Mouse (Mus musculus): ENCODE data around the gene Tmem50a. TPM values are rescaled to one million over a fixed set of nuclear protein-coding genes. Genes with fewer than 3 reads are reported as not detected.

The Tmem50a gene
- total RNA-seq, 1 experiment from 2014 or later = 444 TPM

DNA sequence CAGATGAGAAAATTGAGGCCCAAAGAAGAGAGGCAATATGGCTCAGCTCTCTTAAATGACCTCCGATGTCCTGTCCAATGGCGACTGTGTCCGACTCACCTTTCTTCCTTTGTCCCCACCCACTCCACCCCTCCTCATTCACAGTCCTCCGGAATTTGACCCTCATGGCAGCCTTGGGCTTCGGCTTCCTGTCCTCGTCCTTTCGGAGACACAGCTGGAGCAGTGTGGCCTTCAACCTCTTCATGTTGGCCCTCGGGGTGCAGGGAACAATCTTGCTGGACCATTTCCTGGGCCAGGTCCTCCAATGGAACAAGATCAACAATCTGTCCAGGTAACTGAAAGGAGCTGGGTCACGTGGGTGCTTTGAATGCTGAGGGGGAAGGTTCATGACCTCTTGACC, 38.7 kb downstream of the Tmem50a start:
- no peak for DNase-seq

DNA sequence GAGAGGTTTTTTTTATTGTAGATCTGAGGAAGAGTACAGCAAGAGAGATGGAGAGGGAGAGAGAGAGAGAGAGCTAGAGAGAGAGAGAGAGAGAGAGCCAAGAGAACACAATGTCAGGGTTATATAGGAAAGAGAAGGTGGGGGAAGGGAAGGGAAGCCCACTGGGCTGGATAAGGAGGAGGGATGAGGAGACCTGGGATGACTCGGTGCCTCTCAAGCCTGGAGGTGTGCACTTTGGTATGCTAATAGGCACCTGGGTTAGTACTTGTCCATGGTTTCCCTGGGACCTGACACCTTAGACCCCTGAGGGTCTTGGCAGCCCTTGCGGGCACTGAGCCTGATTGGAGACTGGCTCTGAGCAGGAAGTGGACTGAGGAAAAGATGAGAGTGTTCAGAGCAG, 42.9 kb downstream of the Tmem50a start:
- DNase-seq = no peak

DNA sequence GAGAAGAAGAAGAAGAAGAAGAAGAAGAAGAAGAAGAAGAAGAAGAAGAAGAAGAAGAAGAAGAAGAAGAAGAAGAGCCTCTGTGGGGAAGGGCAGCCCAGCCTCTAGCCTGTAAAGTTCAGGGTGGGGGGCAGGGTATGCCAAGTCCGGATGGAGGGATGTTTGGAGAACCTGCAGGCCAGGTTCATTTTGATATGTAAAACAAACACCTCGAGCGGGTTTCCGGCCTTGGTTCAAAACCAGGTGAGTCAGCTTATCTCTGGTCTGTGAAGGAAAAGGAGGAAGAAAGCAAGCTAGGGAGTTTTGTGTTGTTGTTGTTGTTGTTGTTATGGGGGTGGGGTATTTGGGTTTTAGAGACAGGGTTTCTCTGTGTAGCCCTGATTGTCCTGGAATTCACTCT, 43.3 kb downstream of the Tmem50a start:
- no peak for DNase-seq

DNA sequence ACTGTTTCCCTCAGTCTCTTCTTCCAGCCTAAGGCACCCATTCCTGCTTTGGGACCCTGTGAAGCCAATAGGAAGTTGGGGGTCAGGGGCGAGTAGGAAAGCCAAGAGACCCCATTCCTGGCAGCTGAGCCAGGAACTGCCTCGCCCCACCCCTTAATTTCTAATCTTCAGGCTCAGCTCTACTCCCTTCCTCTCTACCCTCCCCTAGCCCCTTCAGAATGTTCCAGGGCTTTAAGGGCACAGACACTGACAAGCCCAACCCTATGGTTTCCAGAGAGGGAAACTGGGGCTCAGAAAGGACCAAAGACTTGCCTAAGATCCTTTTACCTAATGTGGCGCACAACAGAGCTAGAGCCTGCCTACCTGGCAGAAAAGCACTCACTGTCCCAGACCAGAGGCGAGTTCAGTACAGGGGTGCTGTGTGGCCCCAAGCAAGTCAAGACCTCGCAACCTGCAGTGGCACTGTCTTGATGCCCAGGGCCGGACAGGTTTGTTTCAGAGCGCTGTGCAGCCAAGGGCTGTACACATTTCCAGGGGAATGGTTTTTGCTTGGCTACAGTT, 44.9 kb downstream of the Tmem50a start:
- DNase-seq = no peak

DNA sequence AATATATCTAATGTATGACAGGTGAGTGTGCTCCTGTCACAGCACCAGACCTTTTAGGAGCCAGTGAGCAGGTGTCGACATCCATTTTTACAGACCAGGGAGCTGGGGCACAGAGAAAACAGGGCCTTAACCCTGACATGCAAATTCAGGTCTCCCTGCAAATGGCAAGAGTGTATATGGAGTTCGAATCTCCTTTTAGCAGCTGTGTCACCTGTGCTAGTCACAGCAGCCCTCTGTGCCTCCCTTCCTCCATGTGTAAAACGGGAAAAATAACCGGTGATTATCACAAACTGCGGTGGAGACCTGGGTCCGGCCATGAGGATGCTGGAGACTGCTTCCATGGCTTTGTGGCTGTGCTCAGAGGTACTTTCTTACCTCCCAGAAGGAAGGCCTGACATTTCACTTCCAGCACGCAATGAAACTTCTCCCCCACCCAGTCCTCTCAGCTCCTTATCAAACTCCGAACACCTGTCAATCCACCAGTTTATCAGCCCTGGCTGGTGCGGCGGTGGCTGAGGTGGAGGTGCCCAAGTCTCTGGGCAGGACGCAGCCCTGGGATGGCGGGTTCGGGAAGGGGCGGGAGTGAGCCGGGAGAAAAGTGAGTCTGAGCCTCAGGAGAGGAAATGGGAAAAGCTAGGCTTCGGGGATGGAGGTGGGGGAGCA, 45.6 kb downstream of the Tmem50a start:
- no peak for DNase-seq

DNA sequence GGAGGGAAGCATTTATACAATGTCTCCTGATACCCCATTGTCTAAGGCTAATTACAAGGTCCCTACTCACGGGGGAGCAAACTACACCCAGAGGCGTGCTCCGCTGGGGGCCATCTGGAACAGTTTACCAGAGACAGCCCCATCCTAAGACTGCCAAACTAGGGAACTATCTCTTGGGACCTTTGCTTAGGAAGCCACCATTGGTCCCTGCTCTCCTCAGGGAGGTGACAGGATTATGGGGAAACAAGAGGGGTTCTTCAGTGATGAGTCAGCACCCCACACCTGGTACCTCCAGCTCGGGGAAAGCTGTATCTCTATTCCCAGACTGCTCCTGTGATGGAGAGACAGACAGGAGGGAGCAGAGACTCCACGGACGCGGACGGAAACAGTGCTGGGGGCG, 46.3 kb downstream of the Tmem50a start:
- no peak for DNase-seq

DNA sequence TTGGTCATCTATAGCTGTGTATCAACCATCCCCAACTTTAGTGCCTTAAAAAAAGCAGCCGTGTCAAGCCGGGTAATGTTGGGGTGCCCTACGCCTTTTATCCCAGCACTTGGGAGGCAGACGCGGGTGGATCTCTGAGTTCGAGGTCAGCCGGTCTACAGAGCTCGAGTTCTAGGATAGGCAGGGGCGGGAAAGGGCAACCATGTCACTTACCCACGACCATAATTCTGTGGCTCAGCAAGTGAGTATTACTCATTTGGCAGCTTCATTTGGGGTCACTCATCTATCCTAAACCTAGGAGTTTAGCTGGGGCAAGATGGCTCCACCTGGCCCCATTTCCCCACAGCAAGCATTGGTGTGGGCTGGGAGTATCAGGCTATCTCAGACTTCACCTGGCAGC, 46.8 kb downstream of the Tmem50a start:
- DNase-seq = no peak

DNA sequence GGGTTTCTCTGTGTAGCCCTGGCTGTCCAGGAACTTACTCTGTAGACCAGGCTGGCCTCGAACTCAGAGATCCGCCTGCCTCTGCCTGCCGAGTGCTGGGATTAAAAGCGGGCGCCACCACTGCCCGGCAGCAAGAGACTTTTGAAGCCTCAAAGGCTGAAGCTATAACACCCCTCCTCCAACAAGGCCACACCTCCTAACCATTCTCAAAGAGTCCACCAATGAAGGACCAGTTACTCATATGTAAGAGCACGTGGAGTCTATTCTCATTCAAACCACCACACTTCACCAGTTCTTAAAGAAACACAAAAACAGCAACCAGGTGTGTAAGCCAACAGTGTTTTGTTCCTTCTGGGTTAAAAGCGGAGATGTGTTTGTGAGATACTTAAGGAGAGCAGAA, 47.2 kb downstream of the Tmem50a start:
- no peak for DNase-seq

DNA sequence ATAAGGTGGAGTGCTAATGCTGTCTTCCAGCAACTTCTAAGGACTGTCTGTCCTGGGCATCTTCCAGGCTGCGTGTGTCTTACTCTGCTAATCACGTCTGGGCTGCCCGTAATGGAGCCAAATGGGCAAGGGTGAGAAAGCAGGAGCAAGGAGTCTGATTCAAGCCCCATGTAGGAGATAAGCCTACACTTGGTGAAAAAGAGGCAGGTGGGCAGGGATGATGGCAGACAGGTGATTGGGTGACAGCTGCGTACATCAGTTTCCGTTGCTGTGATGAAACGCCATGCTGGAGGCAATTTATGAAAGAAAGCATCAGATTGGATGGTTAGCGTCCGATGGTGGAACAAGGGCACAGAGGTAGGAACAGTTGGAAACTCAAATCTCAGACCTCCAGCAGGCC, 47.6 kb downstream of the Tmem50a start:
- DNase-seq = no peak

DNA sequence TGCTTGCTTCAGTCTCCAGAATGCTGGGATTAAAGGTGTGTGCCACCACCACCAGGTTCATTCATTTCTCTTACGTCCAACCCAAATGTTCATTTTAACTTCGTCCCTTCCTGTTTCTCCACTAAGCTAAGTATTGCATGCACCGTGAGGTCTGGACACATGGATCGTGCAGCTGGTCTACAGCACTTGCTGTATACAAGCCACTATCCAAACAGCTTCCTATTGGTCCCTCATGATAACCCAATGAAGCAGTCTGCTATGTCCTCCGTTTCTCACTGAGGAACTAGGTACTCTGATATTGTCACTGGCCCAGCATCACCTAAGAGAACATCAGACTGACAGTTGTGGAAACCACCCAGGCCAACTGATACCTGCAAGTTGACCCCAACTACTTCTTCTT, 49.0 kb downstream of the Tmem50a start:
- no peak for DNase-seq

DNA sequence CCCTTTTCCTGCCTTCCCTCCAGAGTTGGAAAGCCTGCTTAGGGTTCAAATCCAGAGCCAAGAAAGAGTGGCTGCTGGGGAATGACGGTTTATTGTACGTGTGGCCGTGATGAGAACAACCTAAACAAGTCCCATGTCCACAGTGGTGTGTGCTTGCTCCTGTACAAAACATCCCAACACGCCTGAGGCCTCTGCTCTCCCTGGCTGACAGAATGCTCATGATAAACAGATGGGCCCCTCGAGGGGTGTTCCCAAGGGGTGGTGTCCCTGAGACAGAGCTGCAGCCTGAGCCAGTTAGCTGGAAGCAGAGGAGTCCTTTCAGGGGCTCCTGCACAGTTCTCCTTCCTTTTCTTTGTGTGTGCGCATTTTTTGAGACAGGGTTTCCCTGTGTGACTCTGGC, 49.5 kb downstream of the Tmem50a start:
- no peak for DNase-seq

DNA sequence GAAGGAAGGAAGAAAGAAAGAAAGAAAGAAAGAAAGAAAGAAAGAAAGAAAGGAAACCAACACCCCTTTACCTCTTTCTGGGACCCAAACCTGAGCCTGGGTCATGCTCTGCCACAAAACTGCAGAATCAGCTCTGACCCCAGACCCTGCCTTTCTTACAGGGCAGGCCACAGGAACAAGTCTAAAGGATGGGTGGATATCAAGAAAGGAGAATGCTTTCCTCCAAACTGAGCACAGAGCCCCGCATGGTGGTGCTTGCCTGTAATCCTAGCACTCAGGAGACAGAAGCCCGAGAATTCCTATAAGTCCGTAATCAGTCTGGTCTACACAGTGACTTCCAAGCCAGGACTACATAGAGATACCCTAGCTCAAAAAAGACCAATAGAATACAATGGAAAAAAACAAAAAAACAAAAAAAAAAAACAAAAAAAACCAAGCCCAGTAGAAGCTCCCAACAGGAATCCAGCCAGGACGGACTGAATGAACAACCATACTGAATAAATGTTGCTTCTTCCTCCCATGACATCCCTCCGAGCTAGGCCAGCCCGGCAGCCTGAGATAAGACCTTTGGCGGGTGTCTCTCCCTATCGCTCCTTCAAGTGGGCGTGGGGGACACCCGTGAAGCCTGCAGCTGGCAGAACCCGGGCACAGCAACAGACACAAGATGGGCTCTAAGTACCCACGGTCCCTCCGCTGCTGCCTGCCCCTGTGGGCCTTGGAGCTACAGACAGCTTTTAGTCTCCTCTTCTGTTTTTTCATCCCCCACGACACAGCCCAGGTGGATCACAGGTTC, 50.7 kb downstream of the Tmem50a start, which contains the start of gene Rhd:
Gene Rhd (plus strand): TSS at position 600 of the 793 bp plus-strand sequence.
- DNase-seq = no peak

DNA sequence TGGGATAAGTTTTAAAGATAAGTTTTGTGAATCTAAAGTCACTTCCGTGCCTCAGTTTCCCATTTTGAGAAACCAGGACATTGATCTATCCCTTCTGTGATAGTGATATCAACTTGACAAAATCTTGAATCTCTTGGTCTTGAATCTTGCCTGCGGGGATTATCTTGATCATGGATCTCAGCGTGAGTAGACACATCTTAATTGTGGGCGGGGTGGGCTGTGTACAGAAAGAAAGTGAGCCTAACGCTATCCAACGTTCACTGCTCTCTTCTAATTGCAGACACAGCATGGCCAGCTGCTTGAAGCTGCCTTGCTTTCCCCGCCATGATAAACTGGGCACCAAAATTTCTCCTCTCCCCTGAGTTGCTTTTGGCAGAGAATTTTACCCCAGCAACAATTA, 51.8 kb downstream of the Tmem50a start:
- no peak for DNase-seq

DNA sequence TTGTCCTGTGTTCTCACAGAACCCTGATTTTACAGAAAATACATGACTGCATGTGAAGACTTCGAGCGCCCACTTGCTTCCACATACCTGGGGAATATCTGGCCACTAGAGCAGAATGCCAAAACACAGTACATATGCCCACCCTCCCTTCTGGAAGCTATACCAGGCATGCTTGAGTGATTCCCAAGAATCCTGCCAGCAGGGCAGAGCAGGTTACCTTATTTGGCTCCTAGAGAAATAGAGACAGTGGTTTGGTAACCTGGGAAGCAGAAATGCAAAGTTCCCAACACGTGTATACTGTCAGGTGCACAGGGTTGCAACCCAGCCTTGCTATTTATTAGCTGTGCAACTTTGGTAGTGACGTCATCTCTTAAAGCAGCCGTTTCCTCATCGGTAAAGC, 52.9 kb downstream of the Tmem50a start:
- no peak for DNase-seq

DNA sequence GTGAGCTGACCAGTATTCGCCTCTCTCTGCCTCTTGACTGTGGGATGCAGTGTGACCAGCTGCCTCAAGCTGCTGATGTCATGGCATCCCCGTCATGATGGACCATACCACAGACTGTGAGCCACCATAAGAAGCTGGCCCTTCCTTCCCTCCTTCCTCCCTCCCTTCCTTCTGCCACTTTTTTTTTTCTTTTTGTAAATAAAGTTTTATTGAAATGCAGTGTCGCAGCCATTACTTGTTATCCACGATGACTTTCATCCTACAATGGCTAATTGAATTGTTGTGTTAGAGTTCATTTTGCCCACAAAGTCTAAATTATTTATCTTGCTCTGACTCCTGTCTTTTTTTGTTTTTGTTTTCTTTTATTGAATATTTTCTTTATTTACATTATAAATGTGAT, 56.3 kb downstream of the Tmem50a start:
- no peak for DNase-seq

DNA sequence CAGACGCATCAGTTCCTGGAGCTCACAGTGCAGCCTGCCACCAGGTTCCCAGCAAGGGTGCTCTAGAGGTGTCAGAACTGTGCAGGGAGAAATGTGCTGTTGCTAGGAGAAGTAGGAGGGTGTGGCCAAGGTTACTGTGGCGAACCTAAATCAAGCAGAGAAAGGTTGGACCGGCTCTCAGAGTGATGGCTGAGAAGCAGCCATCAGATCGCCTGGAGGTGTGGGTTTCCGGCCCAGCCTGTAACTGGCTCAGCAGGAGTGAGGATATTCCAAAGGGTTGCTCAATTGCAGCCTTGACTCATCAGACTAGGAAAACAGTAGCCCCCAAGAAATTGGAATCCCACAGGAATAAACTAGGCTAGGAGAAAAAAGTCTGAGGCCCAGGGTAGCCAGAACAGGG, 58.3 kb downstream of the Tmem50a start:
- DNase-seq = no peak

DNA sequence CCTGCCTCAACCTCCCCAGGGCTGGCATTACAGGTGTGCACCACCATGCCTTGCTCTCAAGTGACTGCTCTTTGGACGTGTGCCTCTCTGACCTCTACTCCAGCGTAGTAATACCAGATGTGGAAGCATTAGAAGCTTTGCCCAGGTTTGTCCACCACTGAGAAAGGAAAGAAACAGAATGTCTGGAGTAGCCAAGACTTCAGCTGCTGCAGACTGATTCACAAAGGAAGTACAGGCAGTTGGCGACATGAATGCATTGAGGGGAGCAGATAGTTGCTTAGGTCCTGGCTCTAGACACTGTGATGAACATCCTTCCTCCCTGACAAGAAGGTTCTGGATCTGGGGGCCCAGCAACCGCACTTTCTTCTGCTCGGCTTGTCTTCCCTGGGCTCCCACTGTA, 58.8 kb downstream of the Tmem50a start:
- no peak for DNase-seq

DNA sequence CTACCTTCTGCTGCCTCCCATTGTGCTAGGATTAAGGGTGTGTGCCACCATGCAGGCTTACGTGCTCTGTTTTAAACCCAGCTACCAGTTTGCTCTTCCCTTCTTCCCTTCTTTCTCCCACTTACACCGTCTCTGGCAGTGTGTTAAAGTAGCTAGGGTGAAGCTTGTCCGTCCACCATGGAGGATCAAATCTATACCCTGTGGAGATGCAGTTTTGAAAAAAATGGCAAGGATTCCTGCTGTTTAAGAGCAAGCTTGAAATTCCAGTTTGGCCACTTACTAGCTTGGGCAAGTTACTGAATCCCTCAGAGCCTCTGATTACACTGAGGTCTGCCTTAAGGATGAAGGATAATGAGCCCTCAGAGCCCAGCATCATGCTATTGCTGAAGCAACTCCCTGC, 59.5 kb downstream of the Tmem50a start:
- no peak for DNase-seq

DNA sequence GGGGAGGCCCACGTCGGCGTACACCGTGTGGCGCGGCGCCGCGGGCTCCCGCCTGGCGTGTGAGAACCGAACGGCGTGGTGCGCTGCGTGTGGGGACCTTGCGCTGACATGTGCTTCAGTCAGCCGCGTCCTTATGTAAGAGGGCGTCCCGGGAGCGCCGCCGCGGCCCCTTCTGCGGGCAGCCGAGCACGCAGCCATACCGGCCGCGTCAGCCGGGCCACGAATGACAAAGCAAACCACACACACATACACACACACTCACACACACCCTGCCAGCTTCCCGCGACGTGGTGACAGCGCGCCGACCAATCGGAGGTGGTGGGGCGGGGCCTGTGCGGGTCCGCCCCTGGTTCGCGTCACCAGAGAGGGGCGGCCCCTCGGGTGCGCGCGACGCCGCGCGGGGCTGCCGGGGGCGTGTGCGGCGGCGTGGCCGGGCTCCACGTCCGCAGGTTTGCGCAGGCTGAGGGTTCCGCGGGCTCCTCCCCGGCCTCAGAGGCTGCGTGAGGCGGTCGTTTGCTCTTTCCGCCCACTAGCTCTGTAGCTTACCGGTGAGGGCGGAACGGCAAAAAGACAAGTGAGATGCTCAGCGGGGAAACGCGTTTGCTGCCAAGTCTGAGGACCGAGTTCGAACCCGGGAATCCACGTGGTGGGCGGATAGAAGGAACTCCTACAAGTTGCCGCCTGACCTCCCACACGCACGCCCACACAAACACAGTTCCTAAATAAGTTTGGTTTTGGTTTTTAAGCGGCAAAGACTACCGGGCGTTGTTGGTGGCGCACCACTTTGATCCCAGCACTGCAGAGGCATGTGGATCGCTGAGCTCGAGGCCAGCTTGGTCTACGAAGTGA, 61.0 kb downstream of the Tmem50a start:
- DNase-seq = peak; percentile 94

DNA sequence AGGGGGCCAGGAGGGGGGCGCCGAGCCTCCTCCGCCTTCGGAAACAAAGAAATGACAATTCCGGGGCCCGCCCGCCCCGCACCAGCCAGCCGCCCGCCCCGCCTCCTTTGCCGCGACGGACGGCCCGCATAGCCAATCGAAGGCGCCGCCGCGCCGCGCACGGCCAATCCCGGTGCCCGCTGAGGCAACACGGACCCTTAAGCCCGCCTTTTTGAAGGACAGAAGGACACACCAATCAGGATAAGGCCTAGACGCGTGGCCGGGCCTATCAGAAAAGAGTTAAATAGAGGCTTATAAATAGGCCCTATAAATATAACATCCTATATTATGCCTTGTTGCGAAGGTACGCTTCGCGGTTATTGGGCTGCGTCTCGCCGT, 61.6 kb downstream of the Tmem50a start, which contains the start of gene Maco1:
Gene Maco1 (minus strand): TSS at position 87 of the 378 bp plus-strand sequence.
- peak; percentile 99 for DNase-seq

DNA sequence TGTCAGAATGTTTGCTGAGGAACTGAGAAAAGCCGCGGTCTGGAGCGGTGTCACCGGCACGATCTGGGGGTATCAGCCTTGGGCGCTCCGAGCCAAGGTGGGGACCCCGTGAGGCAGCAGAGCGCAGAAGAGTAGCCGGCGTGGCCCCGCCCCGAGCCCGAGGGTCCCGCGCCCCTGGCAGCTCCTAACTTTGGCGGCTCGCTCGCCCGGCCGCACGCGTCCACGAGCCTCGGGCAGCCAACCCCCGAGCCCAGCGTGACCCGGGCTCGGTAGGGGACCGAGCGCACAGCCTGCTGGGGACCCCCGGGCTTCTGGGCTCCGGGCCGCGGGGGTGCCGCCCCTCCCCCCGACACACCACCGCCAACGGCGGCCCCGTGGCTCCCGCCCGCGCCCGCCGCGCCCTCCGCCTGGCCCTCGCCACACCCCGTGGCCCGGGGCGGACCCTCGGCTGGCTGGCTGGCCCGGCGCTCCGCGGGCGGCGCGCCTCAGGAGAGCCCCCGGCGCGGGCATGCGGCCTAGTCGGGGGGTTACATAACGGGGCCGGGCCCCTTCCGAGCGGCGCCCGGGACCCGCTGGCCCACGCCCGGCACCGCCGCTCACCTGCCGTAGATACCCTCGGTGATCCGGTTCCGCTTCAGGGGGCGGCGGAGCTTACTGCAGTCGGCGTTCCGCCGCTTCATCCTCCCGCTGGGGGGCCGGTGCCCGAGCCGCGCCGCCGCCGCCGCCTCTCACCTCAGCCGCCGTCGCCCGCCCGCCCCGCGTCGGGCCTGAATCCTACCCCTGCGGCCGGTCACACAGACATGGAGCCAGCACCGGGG, 62.2 kb downstream of the Tmem50a start:
- DNase-seq = peak; percentile 66

DNA sequence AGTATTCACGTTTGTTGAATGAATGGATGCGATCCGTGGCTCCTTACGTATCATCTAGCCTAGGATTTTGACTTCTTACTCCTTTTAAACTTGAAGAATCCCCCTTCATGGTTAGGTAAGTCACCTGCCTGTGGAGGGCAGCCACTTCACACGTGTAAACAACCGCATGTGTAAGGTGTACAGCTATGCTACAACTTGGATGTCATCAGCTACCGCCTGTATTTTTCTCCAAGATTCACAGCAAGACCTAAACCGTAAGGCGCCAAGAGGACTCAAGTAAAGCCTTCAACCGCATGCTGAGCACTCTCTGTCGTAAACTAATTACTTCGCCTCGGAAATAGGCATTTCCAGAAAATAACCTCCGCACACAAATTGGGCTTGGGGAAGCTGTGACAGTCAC, 62.9 kb downstream of the Tmem50a start:
- DNase-seq = no peak

Measured in adrenal gland, postnatal 25 days (tissue).